Mouse (Mus musculus): ENCODE data around the gene Invs.

The Invs gene

GRCm38 (mm10) chr4:48279498-48280134 lies at the start of gene Invs, which contains the start of gene Erp44:
Gene Invs, plus strand, starts transcription at chr4:48279760.
Gene Erp44, minus strand, starts transcription at chr4:48279558.
- DNase-seq (ENCODE audit: low spot score): peak; percentile 98

GRCm38 (mm10) chr4:48236721-48237120 lies 42.8 kb upstream of the Invs start:
- DNase-seq (ENCODE audit: low spot score): no peak

- DNase-seq (ENCODE audit: low spot score): no peak
Observed at GRCm38 (mm10) chr4:48239046-48239445, 40.5 kb upstream of the Invs start.

GRCm38 (mm10) chr4:48242482-48242881 lies 37.1 kb upstream of the Invs start:
- DNase-seq (ENCODE audit: low spot score): no peak

- DNase-seq (ENCODE audit: low spot score): no peak
Observed at GRCm38 (mm10) chr4:48243737-48244136, 35.8 kb upstream of the Invs start.

GRCm38 (mm10) chr4:48244280-48244679 lies 35.3 kb upstream of the Invs start:
- DNase-seq (ENCODE audit: low spot score): no peak

GRCm38 (mm10) chr4:48253266-48253665 lies 26.3 kb upstream of the Invs start:
- no peak for DNase-seq (ENCODE audit: low spot score)

- DNase-seq (ENCODE audit: low spot score): no peak
Observed at GRCm38 (mm10) chr4:48258045-48258444, 21.5 kb upstream of the Invs start.

- no peak for DNase-seq (ENCODE audit: low spot score)
Observed at GRCm38 (mm10) chr4:48267683-48268082, 11.9 kb upstream of the Invs start.

GRCm38 (mm10) chr4:48268127-48268526 lies 11.4 kb upstream of the Invs start:
- DNase-seq (ENCODE audit: low spot score): no peak

GRCm38 (mm10) chr4:48270532-48270931 lies 9.0 kb upstream of the Invs start:
- no peak for DNase-seq (ENCODE audit: low spot score)

- no peak for DNase-seq (ENCODE audit: low spot score)
Observed at GRCm38 (mm10) chr4:48271838-48272237, 7.7 kb upstream of the Invs start.

- DNase-seq (ENCODE audit: low spot score): no peak
Observed at GRCm38 (mm10) chr4:48273119-48273829, 6.3 kb upstream of the Invs start.

- no peak for DNase-seq (ENCODE audit: low spot score)
Observed at GRCm38 (mm10) chr4:48275736-48276135, 3.8 kb upstream of the Invs start.

- no peak for DNase-seq (ENCODE audit: low spot score)
Observed at GRCm38 (mm10) chr4:48277011-48277410, 2.5 kb upstream of the Invs start.

GRCm38 (mm10) chr4:48278757-48279497 lies 633 bp upstream of the Invs start:
- peak; percentile 24 for DNase-seq (ENCODE audit: low spot score)

GRCm38 (mm10) chr4:48281121-48281520 lies 1.6 kb downstream of the Invs start:
- no peak for DNase-seq (ENCODE audit: low spot score)

GRCm38 (mm10) chr4:48287086-48287757 lies 7.7 kb downstream of the Invs start:
- DNase-seq (ENCODE audit: low spot score): peak; percentile 48

GRCm38 (mm10) chr4:48314814-48315213 lies 35.3 kb downstream of the Invs start:
- no peak for DNase-seq (ENCODE audit: low spot score)

GRCm38 (mm10) chr4:48316036-48316435 lies 36.5 kb downstream of the Invs start:
- no peak for DNase-seq (ENCODE audit: low spot score)

GRCm38 (mm10) chr4:48321276-48321675 lies 41.7 kb downstream of the Invs start:
- DNase-seq (ENCODE audit: low spot score): no peak

- no peak for DNase-seq (ENCODE audit: low spot score)
Observed at GRCm38 (mm10) chr4:48322095-48322494, 42.5 kb downstream of the Invs start.
